Mouse (Mus musculus): ENCODE results near the gene Aldh2.
"Not testable (repeated sequence)": the region's sequence is repeated elsewhere in the genome, so short reads cannot be mapped to it uniquely, and the experiment has no call there.

The Aldh2 gene

DNA sequence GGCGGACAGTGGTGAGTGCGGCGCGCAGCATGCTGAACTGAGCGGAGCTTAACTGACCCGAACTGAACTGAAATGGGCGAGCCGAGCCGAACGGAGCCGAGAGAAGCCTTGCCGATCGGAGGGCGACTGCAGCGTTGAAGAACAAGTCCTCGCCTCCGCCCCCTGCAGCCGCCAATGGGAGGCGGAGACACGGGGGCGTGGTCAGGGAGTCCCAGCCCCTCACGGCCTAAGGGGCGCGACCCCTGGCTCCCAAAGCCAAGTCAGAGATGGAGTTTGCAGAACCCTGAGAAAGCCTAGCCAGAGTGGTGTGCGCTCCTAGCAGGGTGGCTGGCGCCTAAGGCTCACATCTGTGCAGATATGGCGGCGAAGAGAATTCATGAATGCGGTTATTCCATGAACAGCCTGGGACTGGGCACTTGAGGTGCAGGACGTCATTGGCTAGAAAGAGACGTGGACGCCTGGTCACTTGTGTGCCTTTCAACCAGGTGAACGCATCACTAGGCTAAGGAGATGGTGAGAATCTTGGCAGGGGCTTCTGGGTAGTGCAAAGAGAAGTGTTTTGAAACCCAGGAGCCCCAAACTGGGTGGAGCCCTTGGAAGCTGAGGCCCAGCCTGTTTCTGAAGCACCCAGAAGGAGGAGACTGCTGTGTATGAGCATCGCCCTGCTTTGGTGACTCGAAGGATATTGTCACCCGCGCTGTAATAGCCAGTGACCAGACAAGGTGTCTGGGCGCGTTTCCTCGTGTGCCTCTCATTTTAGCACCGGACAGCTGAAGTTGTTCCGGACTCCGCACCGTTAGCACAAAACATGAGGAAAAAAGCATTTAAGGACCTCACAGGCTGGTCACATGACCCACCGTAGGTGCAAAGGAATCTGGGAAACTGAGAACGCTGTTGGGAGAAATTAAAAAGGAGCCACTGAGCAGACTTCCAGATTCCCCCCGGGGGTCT is at the start of gene Aldh2:
Gene Aldh2 (minus strand): TSS at position 374 of the 951 bp plus-strand sequence.
- in situ Hi-C loops (cut with MboI) = no loop called here

- in situ Hi-C loops (cut with MboI) = no loop called here
Measured at GRCm38 (mm10) chr5:121639601-121640000, 46.0 kb upstream of the Aldh2 start.

DNA sequence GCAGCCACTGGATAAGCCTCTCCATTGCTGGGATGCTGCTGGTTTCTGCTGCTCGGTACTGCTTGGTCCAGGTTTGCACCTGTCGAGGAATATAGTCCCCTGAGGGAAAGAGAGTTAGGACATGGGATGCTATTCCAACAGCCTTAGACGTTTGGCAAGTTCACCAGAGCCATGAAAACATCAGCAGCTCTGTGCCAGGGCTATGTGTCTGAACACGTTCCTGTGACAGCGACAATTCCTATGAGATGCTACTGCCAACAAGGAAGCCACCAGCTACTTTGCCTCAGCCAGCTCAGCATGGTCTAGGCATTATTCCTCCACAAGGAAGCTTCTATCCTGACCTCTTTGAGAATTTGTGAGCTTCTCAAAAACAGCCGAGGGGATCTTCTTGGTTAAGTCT is 43.7 kb upstream of the Aldh2 start:
- in situ Hi-C loops (cut with MboI) = no loop called here

DNA sequence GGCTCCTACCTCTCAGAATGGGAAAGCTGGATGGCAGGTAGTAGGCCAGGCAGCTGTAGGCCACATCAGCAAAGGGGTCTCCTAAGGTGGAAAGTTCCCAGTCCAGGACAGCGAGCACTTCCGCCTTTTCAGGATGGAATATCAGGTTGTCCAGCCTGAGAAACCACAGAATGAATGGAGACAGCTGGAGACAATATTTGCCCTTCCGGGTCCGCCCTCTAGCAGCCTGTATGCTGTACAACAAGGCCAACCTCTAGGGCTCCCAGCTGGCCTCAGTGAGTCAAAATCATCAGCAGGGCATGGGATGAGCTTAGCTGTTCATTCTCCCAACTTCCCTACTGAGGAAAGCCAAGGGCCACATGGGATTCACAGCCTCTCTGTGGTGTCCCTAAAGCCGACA is 41.0 kb upstream of the Aldh2 start:
- in situ Hi-C loops (cut with MboI) = no loop called here

DNA sequence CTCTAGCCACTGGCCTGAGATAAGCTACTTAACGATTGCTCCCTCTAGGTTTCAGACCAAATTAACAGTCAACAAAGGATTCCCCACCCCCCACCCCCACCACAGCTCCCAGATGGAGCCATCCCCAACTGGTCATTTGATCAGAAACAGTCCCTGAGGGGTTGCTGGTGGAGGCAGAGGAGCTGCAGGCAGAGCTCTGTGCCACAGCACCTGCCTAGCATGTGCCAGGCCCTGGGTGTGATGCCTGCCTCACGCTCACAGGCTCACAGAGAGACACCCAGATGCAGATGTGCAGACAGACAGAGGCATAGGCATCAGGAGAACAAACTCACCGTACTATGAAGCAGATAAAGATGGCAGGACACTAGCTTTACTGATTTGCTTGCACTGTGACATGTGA is 39.2 kb upstream of the Aldh2 start:
- in situ Hi-C loops (cut with MboI) = no loop called here

DNA sequence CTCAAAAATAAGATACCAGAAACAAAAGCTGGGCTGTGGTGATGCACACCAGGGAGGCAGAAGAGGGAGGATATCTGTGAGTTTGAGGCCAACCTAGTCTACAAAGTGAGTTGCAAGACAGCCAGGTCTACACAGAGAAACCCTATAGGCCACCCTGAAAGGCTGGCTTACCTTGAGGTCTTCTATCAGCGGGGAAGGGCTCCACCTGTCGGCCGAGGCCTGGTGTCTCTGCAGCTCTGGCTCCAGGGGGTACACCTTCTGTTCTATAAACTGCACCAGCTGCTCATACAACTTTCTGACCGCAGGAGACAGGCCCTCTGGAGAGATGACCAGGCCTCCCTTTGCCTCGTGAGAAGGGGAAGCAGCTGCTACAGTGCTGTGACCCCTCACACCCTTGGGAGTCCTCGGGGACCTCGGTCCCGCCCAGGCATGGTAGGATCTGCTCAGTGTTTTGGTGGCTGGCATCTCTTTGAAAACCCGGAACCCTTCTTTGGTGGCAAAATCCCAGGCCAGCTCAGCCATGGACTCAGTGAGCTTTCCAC is 37.6 kb upstream of the Aldh2 start:
- in situ Hi-C loops (cut with MboI) = not testable (repeated sequence)

- in situ Hi-C loops (cut with MboI) = no loop called here
Measured at GRCm38 (mm10) chr5:121627871-121628270, 34.2 kb upstream of the Aldh2 start.

DNA sequence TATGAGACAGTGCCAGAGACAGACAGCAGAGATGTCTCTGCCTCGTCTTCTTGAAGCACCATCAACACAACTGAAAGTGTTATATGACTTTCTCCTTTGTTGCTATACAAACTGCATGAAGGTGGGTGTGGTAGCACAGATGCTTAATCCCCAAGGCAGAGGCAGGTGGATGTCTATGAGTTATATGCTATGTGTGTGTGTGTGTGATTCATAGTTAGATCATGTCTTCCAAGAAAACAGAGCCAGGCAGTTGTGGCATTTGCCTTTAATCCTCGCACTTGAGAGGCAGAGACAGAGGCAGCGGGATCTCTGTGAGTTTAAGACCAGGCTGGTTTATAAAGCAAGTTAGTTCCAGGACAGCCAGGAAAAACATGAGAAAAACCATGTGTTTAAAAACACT is 29.6 kb upstream of the Aldh2 start:
- in situ Hi-C loops (cut with MboI) = no loop called here

- in situ Hi-C loops (cut with MboI) = no loop called here
Measured at GRCm38 (mm10) chr5:121621102-121621501, 27.5 kb upstream of the Aldh2 start.

DNA sequence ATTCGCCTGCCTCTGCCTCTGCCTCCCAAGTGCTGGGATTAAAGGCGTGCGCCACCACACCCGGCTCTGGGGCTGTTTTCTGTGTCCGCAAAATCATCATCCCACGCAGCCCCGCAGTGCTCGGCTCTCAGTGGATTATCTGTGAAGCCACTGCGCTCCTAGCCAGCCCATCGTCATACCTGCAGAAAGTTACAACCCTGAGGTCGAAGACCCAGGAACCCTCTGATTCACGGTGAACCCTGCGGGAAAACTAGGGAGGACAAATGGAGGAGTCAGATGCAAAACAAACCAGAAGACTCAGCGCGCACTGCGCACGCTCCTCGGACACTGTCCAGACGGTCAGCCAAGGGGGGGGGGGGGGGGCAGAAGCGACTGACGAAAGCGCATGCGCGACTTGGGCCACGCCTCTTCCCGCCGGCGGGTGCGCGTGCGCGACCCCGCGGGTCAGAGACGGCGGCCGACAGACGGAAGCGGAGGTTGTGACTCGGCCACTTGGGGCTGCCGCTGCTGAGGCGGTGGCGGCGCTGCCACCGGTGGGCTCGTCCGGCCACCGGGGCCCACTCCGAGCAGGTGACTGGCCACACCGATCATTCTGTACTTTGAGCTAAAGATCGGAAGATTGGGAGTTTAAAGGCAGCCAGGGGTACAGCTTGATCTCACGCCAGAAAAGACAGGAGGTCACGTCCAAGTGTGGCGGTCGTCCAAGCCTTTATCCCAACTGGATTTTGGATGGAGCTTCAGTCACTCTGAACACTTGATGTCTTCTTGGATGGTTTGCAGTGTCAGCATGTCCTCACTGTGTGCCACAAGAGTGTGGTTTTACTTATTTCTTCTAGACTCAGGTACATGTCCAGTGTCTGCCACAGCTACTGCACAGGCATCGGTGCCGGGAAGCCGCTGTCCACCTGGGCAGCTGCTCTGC is 25.2 kb upstream of the Aldh2 start, which contains the start of gene Acad12:
Gene Acad12 (minus strand): TSS at position 347 of the 922 bp plus-strand sequence.
- in situ Hi-C loops (cut with MboI) = no loop called here

DNA sequence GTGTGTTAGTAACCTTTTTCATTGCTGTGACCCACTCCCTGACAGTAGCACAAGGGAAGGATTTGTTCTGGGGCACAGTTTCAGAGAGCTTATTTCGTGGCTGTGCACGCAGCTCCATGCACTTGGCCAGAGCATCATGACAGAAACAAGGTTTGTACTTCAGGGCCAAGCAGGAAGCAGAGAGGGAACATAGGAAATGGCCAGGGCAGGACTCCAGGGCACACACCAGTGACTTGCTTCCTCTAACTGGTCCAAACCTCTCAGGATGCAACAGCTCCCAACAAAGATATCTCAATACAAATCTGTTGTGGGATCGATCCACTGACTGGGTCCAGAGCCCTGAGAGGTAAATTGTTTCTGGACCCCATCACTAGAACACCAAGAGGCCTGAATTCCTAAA is 21.3 kb upstream of the Aldh2 start:
- in situ Hi-C loops (cut with MboI) = not testable (repeated sequence)

- in situ Hi-C loops (cut with MboI) = no loop called here
Measured at GRCm38 (mm10) chr5:121612036-121612435, 18.4 kb upstream of the Aldh2 start.

DNA sequence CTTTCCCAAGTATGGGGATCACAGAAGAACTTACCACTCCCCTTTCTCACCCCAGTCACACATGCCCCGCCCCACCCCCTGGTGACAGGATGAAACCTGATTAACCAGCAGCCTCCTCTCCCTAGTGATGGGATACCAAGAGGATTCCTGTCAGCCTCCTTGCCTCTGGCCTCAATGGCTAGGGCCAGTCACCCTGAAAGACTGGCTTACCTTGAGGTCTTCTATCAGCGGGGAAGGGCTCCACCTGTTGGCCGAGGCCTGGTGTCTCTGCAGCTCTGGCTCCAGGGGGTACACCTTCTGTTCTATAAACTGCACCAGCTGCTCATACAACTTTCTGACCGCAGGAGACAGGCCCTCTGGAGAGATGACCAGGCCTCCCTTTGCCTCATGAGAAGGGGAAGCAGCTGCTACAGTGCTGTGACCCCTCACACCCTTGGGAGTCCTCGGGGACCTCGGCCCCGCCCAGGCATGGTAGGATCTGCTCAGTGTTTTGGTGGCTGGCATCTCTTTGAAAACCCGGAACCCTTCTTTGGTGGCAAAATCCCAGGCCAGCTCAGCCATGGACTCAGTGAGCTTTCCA is 16.0 kb upstream of the Aldh2 start:
- in situ Hi-C loops (cut with MboI) = not testable (repeated sequence)

GRCm38 (mm10) chr5:121606151-121606550 is 12.5 kb upstream of the Aldh2 start:
- in situ Hi-C loops (cut with MboI) = no loop called here

GRCm38 (mm10) chr5:121603815-121604214 is 10.2 kb upstream of the Aldh2 start:
- in situ Hi-C loops (cut with MboI) = not testable (repeated sequence)

DNA sequence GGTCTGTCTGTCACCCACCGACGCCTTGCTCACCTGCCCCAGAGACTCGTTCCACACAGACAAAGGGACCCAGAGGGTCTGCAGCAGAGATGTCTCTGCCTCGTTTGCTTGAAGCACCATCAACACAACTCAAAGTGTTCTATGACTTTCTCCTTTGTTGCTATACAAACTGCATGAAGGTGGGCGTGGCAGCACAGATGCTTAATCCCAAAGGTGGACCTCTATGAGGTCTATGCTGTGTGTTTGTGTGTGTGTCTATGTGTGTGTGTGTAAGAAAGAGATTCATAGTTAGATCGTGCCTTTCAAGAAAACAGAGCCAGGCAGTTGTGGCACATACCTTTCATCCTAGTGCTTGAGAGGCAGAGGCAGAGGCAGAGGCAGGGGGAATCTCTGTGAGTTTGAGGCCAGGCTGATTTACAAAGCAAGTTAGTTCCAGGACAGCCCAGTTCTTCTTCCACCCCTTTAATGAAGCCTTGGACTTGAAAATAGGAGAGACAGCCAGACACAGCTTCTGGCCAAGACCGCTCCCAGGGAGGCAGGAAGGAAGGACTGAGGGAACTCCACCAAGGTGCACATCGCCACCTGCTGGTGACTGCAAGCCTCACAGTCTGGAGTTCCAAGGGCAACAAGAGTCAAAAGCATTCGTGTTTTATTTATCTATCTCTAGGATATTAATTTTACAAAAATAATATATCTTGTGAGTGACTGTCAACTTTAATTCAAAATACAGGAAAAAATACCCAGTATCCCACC is 8.1 kb upstream of the Aldh2 start:
- in situ Hi-C loops (cut with MboI) = no loop called here

DNA sequence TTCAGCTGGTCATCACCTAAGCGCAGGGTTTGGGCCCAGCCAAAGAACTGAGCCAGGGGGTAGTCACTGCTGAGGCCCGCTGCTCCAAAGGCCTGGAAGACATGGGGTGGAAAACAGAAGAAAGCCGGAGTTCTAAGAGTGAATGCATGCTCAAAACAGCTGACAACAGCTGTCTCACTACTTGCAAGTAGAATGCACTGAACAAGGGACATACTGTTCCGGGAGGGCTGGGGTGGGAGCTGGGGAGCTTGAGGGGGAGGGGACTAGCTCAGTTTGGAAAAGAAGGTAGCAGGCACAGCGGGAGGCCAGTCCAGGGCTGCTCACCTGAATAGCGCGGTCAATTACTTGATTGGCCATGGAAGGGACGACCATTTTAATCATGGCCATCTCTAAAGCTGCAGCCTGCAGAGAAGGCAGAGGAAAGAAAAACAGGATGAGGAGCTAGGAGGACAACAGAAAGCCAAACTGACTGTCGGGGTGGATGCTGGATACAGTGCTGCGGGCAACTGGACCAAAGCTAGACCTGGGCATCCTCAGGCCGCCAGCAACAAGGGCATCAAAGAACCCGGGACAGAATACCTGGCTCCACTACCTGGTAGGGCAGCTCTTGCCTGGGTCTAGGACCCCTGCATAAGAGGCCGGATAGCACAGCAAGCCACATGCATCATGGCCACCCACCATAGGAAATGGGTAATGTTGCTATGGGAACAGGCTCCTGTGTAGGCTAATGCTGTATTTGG is 5.4 kb upstream of the Aldh2 start:
- in situ Hi-C loops (cut with MboI) = loop anchor here (5.0 kb wide), 1 partner anchor 37 kb away; no protein-coding TSS in a partner anchor

DNA sequence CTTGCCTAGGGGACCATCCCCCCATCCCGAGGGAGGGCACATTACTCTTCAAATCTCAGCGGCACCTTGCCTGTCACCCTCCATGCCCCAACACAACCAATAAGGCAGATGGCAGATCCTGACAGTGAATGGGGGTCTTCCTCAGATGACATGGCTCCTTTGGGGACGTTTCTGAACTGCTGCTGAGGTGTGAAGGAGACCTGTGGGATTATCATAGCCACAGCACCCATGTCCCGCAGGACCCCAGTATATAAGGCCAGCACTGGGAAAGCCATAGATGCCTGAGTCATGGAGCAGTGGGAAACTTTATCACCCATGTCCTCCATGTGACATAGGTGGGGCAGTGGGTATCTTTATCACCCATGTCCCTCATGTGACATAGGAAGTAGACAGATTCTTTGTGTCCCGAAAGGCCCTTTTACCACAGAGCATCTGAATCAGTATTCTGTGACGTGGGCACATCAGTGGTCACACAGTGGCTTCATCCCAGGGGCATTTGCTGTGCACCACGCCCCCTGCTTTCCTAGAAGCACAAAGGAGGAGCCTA is 4.4 kb upstream of the Aldh2 start:
- in situ Hi-C loops (cut with MboI) = loop anchor here (5.0 kb wide), 1 partner anchor 36 kb away; no protein-coding TSS in a partner anchor

- in situ Hi-C loops (cut with MboI) = loop anchor here (5.0 kb wide), 1 partner anchor 35 kb away; no protein-coding TSS in a partner anchor
Measured at GRCm38 (mm10) chr5:121597332-121597731, 3.7 kb upstream of the Aldh2 start.

DNA sequence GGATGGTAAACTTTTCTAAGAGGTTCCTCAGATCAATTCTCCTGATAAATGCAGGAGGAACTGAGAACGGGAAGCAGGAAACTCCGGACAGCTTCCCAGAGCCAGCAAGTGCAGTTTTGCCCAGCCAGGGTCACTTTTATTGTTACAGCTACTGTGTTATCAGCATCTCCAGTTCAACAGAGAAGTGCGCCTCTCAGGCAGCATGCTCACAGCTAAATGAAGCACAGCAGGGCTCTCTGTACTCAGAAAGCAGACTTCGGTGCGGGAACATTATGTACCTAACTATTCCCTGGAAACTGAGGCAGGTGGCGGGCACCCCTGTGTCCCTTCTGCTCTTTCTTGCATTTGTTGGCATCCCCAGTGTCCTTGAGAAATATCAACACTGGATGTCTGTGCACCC is 2.6 kb upstream of the Aldh2 start:
- in situ Hi-C loops (cut with MboI) = loop anchor here (5.0 kb wide), 1 partner anchor 34 kb away; no protein-coding TSS in a partner anchor

Data from mature B cell (primary cell).